Mouse (Mus musculus): ENCODE data around the gene Lhx1.

GRCm38 (mm10) chr11:84573637-84574036 is 48.3 kb upstream of the Lhx1 start:
- TF ChIP-seq CTCF (IDR thresholded peaks at IDR 0.05; ENCODE audit: insufficient read depth, low read length) (no peak), POLR2A (IDR thresholded peaks at IDR 0.05; ENCODE audit: borderline replicate concordance, extremely low read depth, low read depth, low read length) (no peak)

All from lung, adult 2 months (tissue).